Mouse (Mus musculus) testis, adult 2 months (tissue): Measurements from ENCODE around the gene Ttc7. TPM values are rescaled to one million over a fixed set of nuclear protein-coding genes. Genes with fewer than 3 reads are reported as not detected.
"Not testable (repeated sequence)": the region's sequence is repeated elsewhere in the genome, so short reads cannot be mapped to it uniquely, and the experiment has no call there.

Experiments used
- H3K27ac ChIP-seq: fragments of 200-500 bp; 2 replicates; pipeline ENCODE4 v1.5.1; 2012; ENCODE audit warnings: low read depth, low read length; ENCODE audit not compliant: control insufficient read depth, insufficient read depth
- H3K27me3 ChIP-seq: fragments of 200-500 bp; 2 replicates; pipeline ENCODE4 v1.6.1; 2012; ENCODE audit warnings: mild to moderate bottlenecking, low read length, moderate library complexity; ENCODE audit not compliant: control insufficient read depth, insufficient read depth
- H3K36me3 ChIP-seq: fragments of 200-500 bp; 2 replicates; pipeline ENCODE4 v1.6.1; 2012; ENCODE audit warnings: mild to moderate bottlenecking, low read length; ENCODE audit not compliant: control insufficient read depth, insufficient read depth
- H3K4me1 ChIP-seq: fragments of 200-500 bp; 2 replicates; pipeline ENCODE4 v1.6.1; 2012; ENCODE audit warnings: low read length; ENCODE audit not compliant: control insufficient read depth, insufficient read depth
- H3K4me3 ChIP-seq: fragments of 200-500 bp; 2 replicates; pipeline ENCODE4 v1.5.1; 2012; ENCODE audit warnings: low read depth, mild to moderate bottlenecking, low read length, moderate library complexity, mixed read lengths; ENCODE audit not compliant: control insufficient read depth
- CTCF ChIP-seq: fragments of 200-500 bp; IDR thresholded peaks from 2 replicates; pipeline ENCODE4 v1.5.1; 2012; ENCODE audit warnings: low read depth, mild to moderate bottlenecking, inconsistent platforms, low read length, moderate library complexity; ENCODE audit not compliant: control insufficient read depth, insufficient read depth, insufficient replicate concordance
- POLR2A ChIP-seq: fragments of 200-500 bp; IDR thresholded peaks from 2 replicates; pipeline ENCODE4 v1.6.1; 2012; ENCODE audit warnings: low read depth, mild to moderate bottlenecking, inconsistent platforms, low read length, moderate library complexity; ENCODE audit not compliant: control insufficient read depth
- polyA plus RNA-seq: library from polyadenylated mRNA; depleted of rRNA; stranded (reverse); fragments of >200 nt; gene quantifications from 2 replicates; pipeline ENCODE4 v1.2.3, GENCODE M21; 2012

The Ttc7 gene
- polyA plus RNA-seq, 1 experiment: 71.5 TPM

DNA sequence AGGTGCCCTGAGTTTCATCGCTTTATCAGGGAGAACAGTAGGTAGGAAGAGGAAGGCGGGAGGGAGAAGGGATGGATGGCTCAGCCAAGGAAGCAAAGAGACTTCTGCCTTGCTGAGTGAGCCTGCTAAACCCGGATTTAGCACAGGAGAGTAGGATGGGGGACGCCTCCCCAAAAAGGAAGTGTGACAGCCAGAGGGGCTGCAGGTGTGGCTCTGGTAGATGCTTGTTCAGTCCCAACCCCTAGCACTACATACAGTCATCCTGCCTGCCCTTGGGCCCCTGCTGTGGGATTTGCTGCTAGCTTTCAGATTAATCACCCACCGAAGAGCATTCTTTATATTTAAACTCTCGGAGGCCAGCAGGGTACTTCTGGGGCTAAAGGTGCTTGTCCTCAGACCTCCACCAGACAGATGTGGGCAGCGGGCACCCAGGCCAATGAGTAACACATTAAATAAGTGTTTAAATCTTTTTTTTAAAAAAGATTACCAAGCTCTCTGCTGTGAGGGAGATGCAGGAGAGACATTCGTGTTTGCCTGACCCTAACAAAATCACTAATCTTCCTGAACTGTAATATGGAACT is 4.6 kb downstream of the Ttc7 start:
- no peak overlapping the region for H3K4me3 ChIP-seq
- TF ChIP-seq POLR2A (no peak), CTCF (no peak)
- H3K27me3 ChIP-seq: no peaks in the 10 kb centered on the region
- no peaks in the 10 kb centered on the region for H3K36me3 ChIP-seq
- H3K27ac ChIP-seq: no peak overlapping the region
- H3K4me1 ChIP-seq: no peaks in the 10 kb centered on the region; the same call in 1 of the 2 replicates

DNA sequence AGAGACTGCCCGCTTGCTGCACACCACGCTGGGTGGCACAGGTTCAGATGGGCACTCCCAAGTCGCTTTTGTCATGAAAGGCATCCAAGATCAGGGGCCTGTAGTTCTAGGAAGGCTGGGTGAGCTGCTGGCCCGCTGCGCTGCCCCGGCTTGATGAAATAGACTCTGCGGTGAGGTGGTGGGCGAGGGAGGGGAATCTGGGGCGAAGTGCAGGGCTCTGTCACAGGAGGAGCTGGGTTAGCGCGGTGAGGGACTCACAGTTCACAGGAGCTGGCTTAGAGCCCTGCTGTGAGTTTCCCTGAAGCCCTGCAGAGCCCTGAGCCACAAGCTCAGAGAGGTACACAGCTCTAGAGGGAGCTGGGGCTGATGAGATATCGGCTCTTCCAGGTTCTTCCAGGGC is 5.4 kb downstream of the Ttc7 start:
- H3K4me3 ChIP-seq: no peak overlapping the region

DNA sequence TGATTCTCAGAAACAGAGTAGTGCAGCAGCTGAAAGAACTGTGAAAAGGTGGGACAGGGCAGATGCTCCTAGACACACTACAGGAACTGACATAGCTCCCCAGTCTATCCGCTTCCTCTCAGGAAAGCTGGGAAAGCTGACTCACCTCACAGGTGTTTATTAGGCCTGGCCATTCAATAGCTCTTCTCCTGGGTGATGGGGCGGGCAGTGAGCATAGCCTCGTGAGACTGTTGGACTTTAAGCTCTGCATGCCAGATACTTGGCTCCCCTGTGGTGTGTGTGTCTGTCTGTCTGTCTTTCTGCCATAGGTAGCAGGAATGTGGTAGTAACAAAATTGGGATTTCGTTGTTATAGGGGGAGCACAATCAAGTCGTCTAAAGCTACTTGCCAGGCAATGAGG is 6.7 kb downstream of the Ttc7 start:
- H3K4me1 ChIP-seq: no peaks in the 10 kb centered on the region; the same call in 1 of the 2 replicates
- H3K27me3 ChIP-seq: no peaks in the 10 kb centered on the region
- no peaks in the 10 kb centered on the region for H3K36me3 ChIP-seq
- H3K4me3 ChIP-seq: no peak overlapping the region
- TF ChIP-seq CTCF (no peak), POLR2A (no peak)
- no peak overlapping the region for H3K27ac ChIP-seq

More for the DNA sequence above, 5.4 kb downstream of the Ttc7 start:
- TF ChIP-seq POLR2A (no peak), CTCF (no peak)
- Histone ChIP-seq H3K27me3 (no peaks in the 10 kb centered on the region), H3K4me1 (no peaks in the 10 kb centered on the region; the same call in 1 of the 2 replicates), H3K36me3 (no peaks in the 10 kb centered on the region), H3K27ac (no peak overlapping the region)

DNA sequence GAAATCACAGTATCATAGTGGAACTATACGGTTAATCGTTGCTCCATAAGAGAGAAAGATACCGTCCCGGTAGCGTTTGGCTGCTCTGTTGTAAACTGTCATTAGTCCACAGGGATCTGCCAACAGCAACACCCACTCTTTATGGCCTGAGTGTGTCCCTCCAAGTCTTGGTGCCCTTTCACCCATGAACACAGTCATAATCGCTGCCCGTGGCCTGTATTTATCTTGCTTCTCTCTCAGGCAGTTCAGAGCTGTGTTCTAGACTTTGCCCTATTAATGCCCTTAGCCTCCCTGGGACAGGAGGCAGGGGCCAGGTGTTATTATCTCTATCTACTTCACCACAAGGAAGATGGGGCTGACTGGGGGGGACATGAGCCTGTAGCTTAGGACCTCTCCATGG is 8.4 kb downstream of the Ttc7 start:
- TF ChIP-seq POLR2A (no peak), CTCF (no peak)
- no peaks in the 10 kb centered on the region for H3K27me3 ChIP-seq
- H3K36me3 ChIP-seq: no peaks in the 10 kb centered on the region
- H3K4me1 ChIP-seq: no peaks in the 10 kb centered on the region; the same call in 1 of the 2 replicates
- no peak overlapping the region for H3K27ac ChIP-seq
- no peak overlapping the region for H3K4me3 ChIP-seq

DNA sequence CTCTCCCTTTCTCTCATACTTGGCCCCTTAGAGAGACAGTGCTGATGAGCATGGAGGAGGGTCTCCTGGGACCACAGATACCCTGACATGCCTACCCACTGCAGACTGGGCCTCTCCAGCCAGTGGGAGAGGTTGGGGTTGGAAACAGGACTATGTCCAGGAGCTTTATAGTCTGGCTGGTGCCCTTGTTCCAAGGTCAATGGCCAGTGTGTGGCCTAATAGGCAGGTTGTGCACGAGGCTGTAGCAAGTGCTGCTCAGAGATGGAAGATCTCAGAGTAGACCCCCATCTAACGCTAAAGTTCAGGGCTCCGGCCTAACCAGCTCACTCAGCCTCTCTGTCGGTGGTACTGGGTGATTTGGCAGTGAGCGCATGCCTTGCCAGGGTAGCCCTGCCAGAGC is 9.1 kb downstream of the Ttc7 start:
- no peaks in the 10 kb centered on the region for H3K4me1 ChIP-seq
- TF ChIP-seq POLR2A (no peak), CTCF (no peak)
- H3K36me3 ChIP-seq: no peaks in the 10 kb centered on the region
- no peaks in the 10 kb centered on the region for H3K27me3 ChIP-seq
- no peak overlapping the region for H3K27ac ChIP-seq
- H3K4me3 ChIP-seq: no peak overlapping the region

DNA sequence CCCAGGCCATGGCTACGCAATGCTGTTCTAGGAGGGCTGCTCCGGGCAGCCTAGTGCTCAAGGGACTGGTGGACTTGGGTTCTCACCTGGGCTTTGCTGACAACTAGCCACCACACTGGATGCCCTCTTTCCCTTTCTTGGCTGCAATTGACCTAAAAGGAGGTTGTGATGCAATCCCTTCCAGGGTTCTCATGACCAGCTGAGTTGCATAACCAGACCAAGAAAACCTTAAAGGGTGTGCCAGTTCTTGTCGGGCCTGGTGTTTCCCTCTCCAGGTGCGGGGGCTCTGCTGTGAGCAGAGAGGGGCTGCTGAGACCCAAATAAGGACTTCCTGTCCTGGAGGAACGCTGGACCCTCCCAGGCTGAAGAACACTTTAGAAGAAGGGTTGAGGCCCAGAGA is 10.4 kb downstream of the Ttc7 start:
- no peaks in the 10 kb centered on the region for H3K4me1 ChIP-seq
- no peaks in the 10 kb centered on the region for H3K27me3 ChIP-seq
- H3K36me3 ChIP-seq: no peaks in the 10 kb centered on the region
- no peak overlapping the region for H3K4me3 ChIP-seq
- H3K27ac ChIP-seq: no peak overlapping the region
- no peak for TF ChIP-seq POLR2A
- no peak for TF ChIP-seq CTCF

DNA sequence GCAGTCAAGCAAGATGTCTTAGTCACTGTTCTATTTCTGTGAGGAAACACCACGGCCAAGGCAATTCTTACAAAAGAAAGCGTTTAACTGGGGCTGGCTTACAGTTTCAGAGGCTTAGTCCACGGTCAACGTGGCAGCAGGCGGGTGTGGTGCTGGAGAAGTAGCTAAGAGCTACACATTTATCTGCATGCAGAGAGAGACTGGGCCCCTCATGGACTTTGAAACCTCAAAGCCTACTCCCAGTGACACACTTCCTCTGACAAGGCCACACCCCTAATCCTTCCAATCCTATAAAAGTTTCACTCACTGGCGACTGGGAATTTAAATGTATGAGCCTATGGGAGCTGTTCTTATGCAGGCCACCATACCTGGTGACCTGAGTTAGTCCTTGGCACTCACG is 13.1 kb downstream of the Ttc7 start:
- Histone ChIP-seq H3K27me3 (no peaks in the 10 kb centered on the region), H3K4me3 (no peak overlapping the region)
- TF ChIP-seq CTCF (no peak), POLR2A (no peak)

DNA sequence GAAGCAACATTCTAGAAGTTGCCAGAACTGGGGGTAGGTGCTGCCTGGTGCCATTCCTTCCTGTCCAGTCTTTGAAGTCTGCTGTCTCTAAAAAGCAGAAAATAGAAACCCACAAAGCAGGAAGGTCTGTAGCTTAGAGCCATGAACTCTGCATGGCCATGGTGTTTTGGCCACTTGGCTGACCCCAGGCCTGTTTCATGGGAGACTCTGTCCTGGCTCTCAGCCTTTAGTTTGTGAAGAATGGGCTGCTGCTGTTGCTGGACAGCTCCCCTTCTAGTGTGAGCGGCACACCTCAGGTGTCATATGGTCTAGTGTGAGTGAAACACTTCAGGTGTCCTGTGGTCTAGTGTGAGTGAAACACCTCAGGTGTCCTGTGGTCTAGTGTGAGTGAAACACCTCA is 14.0 kb downstream of the Ttc7 start:
- H3K4me3 ChIP-seq, H3K4me1 ChIP-seq, H3K27me3 ChIP-seq, H3K27ac ChIP-seq, H3K36me3 ChIP-seq: not testable (repeated sequence)

More for the DNA sequence above, 13.1 kb downstream of the Ttc7 start:
- H3K36me3 ChIP-seq: no peaks in the 10 kb centered on the region
- H3K27ac ChIP-seq: no peak overlapping the region
- no peaks in the 10 kb centered on the region; the same call in 1 of the 2 replicates for H3K4me1 ChIP-seq
